Mouse (Mus musculus) myocyte (in vitro differentiated cells): ENCODE results near the gene Map2k4.

ENCODE experiments used
- CEBPB ChIP-seq: IDR thresholded peaks from 2 replicates; pipeline ENCODE4 v1.6.1; 2011; ENCODE audit warnings: mild to moderate bottlenecking, moderate library complexity; ENCODE audit not compliant: poor library complexity, insufficient read depth, severe bottlenecking
- E2F4 ChIP-seq: IDR thresholded peaks from one replicate; pipeline ENCODE4 v1.6.1; 2011; ENCODE audit warnings: mild to moderate bottlenecking, control low read depth, moderate library complexity; ENCODE audit not compliant: insufficient read depth
- MAX ChIP-seq: IDR thresholded peaks from one replicate; pipeline ENCODE4 v1.6.1; 2011; ENCODE audit warnings: low read depth, mild to moderate bottlenecking, control low read depth
- MYOG ChIP-seq, 3 experiments: IDR thresholded peaks; one replicate each; pipeline ENCODE4 v1.6.1; 2011; ENCODE audit warnings: control low read depth in 2 of 3, low read depth in 2 of 3, mild to moderate bottlenecking in 2 of 3; ENCODE audit not compliant: insufficient read length in 2 of 3, control insufficient read depth in 1 of 3, insufficient read depth in 1 of 3
- POLR2A ChIP-seq: IDR thresholded peaks from one replicate; pipeline ENCODE4 v1.6.1; 2011; ENCODE audit warnings: low read depth, mild to moderate bottlenecking, control low read depth, moderate library complexity; ENCODE audit not compliant: insufficient read length
- POLR2AphosphoS2 ChIP-seq: IDR thresholded peaks from one replicate; pipeline ENCODE4 v1.6.1; 2011; ENCODE audit warnings: low read depth, control low read depth; ENCODE audit not compliant: insufficient read length
- TCF12 ChIP-seq: IDR thresholded peaks from one replicate; pipeline ENCODE4 v1.6.1; 2011; ENCODE audit warnings: mild to moderate bottlenecking, control low read depth; ENCODE audit not compliant: poor library complexity, insufficient read depth, severe bottlenecking
- USF1 ChIP-seq: IDR thresholded peaks from one replicate; pipeline ENCODE4 v1.6.1; 2011; ENCODE audit warnings: low read depth, mild to moderate bottlenecking, control low read depth, moderate library complexity

GRCm38 (mm10) chr11:65779578-65779977, 8.5 kb downstream of the Map2k4 start:
- TF ChIP-seq POLR2AphosphoS2 (no peak), USF1 (no peak), POLR2A (no peak), CEBPB (no peak), MYOG (IDR thresholded peaks at IDR 0.05; ENCODE audit: control insufficient read depth in 1 of 3, insufficient read depth in 1 of 3, insufficient read length in 2 of 3, low read depth in 2 of 3) (no peak), TCF12 (no peak), MAX (no peak), E2F4 (no peak)
